In the genomic region with DNA sequence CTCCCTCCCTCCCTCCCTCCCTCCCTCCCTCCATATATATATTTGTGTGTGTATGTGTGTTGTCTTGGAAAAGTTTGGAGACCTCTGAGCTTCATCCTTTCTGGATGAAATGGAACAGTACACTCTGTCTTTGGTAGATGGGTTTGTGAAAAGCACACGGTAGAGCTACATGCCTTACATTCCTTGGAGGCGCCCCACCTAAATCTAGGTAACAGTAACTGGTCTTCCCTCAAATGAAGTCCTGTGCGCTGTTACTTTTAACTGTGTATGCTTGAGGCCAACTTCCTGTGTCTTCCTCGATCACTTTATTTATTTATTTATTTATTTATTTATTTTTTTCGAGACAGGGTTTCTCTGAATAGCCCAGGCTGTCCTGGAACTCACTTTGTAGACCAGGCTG, we compare ENCODE assay signal across 14 mouse cellular contexts.
"Had no signal": no experiment of that assay in that cellular context is flagged by ENCODE, and none has a peak within 500 bp of the region (broad histone marks: within the 10 kb centered on the region; RNA-seq: fewer than 3 reads in every experiment).

No protein-coding gene starts in this region.

- DNase-seq: cerebellum, adult 9-11 months; cerebellum, postnatal 10 days; cerebellum, postnatal 14 days; cerebellum, postnatal 25 days; cerebellum, postnatal 36 days; embryo, embryonic 11 days; gastrocnemius, adult 2 months; gastrocnemius, postnatal 10 days; gastrocnemius, postnatal 14 days; gastrocnemius, postnatal 25 days; gastrocnemius, postnatal 36 days; heart, adult 11 months; heart, adult 18-20 months; heart, adult 2 months had no signal
